Mouse (Mus musculus) cortical plate, adult 2 months (tissue): ENCODE measurements around the gene Ccnq.

Experiments used
- CTCF ChIP-seq: fragments of 200-500 bp; IDR thresholded peaks from 2 replicates; pipeline ENCODE4 v1.5.1; 2011; ENCODE audit warnings: mild to moderate bottlenecking, control low read depth, low read length; ENCODE audit not compliant: insufficient read depth; ENCODE audit errors: extremely low read depth
- POLR2A ChIP-seq: fragments of 200-500 bp; IDR thresholded peaks from 2 replicates; pipeline ENCODE4 v1.6.1; 2011; ENCODE audit warnings: mild to moderate bottlenecking, low read length, control low read depth; ENCODE audit not compliant: insufficient read depth; ENCODE audit errors: extremely low read depth

- no peak for TF ChIP-seq POLR2A
- no peak for TF ChIP-seq CTCF
These were observed 26.5 kb upstream of the Ccnq start for GRCm38 (mm10) chr11:78777851-78778680.
